Comparison of ENCODE assay signal across 9 mouse cellular contexts in genomic region chr14:32861149-32861581, GRCm38 (mm10). TPM values are rescaled to one million over a fixed set of nuclear protein-coding genes. Genes with fewer than 3 reads are reported as not detected.
A peak's percentile ranks its signal among the peaks of the same experiment; 100 is the strongest.
DNase-seq lines count a peak whose midpoint lies in the region; ATAC-seq and TF ChIP-seq lines count a peak whose summit lies in the region.
"Had no signal": no experiment of that assay in that cellular context is flagged by ENCODE, and none has a peak within 500 bp of the region (broad histone marks: within the 10 kb centered on the region; RNA-seq: fewer than 3 reads in every experiment).

No protein-coding gene starts in this region.

- H3K4me3 ChIP-seq in midbrain, embryonic 14.5 days (replicated peaks; ENCODE audit: low read depth, low read length): no peak overlapping the region
- H3K4me3 ChIP-seq in midbrain, embryonic 16.5 days (ENCODE audit: low read depth, low read length): no peak overlapping the region
- no peak overlapping the region for H3K4me3 ChIP-seq in kidney, postnatal 0 days (replicated peaks; ENCODE audit: low read depth, low read length)

- DNase-seq in midbrain, embryonic 14.5 days: peak; percentile 42
- DNase-seq in heart, adult 8-10 months (ENCODE audit: low spot score): peak; percentile 50
- DNase-seq in kidney, postnatal 0 days (ENCODE audit: low spot score): peak; percentile 92
- DNase-seq in retina, postnatal 7 days (ENCODE audit: low read depth, low spot score): peak; percentile 1
- DNase-seq in adipocyte (ENCODE audit: low spot score): no peak
- no peak for DNase-seq in cerebellum, postnatal 36 days
- DNase-seq in left cerebral cortex, postnatal 14 days (ENCODE audit: low spot score in 2 of 2): no peak

- no peak overlapping the region for H3K9ac ChIP-seq in midbrain, embryonic 14.5 days (replicated peaks; ENCODE audit: low read length)
- H3K9ac ChIP-seq in midbrain, embryonic 16.5 days (ENCODE audit: low read depth, low read length): no peak overlapping the region
- no peak overlapping the region for H3K9ac ChIP-seq in kidney, postnatal 0 days (ENCODE audit: low read depth, low read length)

- H3K27me3 ChIP-seq in midbrain, embryonic 14.5 days (ENCODE audit: control insufficient read depth, insufficient read depth, low read length): no peaks in the 10 kb centered on the region; the same call in 1 of the 2 replicates
- H3K27me3 ChIP-seq in midbrain, embryonic 16.5 days (ENCODE audit: control insufficient read depth, insufficient read depth, low read depth, low read length): peaks cover 5% of the 10 kb centered on the region; the same call in 1 of the 2 replicates
- 0 out of 2 replicates have a peak, but pooled peaks cover 7% of the 10 kb centered on the region for H3K27me3 ChIP-seq in kidney, postnatal 0 days (ENCODE audit: insufficient read depth, low read length)

- H3K9me3 ChIP-seq in midbrain, embryonic 14.5 days (ENCODE audit: control insufficient read depth, low read length): no peaks in the 10 kb centered on the region
- H3K9me3 ChIP-seq in midbrain, embryonic 16.5 days (replicated peaks; ENCODE audit: control insufficient read depth, low read length, poor library complexity, severe bottlenecking): no peaks in the 10 kb centered on the region
- H3K9me3 ChIP-seq in kidney, postnatal 0 days (replicated peaks; ENCODE audit: low read length): no peaks in the 10 kb centered on the region

- no peak for ATAC-seq in midbrain, embryonic 14.5 days (ENCODE audit: low FRiP score, low TSS enrichment)
- ATAC-seq in midbrain, embryonic 16.5 days: no peak
- ATAC-seq in kidney, postnatal 0 days (replicated peaks; ENCODE audit: low FRiP score, low read depth): peak; percentile 62

- H3K27ac ChIP-seq in midbrain, embryonic 14.5 days (replicated peaks; ENCODE audit: low read depth, low read length): no peak overlapping the region
- H3K27ac ChIP-seq in midbrain, embryonic 16.5 days (ENCODE audit: low read length): no peak overlapping the region
- peak overlapping the region; percentile 81 for H3K27ac ChIP-seq in kidney, postnatal 0 days

- no peaks in the 10 kb centered on the region for H3K36me3 ChIP-seq in midbrain, embryonic 14.5 days (ENCODE audit: control insufficient read depth, insufficient read depth, low read length)
- H3K36me3 ChIP-seq in midbrain, embryonic 16.5 days (ENCODE audit: control insufficient read depth, insufficient read depth, low read length): no peaks in the 10 kb centered on the region
- H3K36me3 ChIP-seq in kidney, postnatal 0 days (ENCODE audit: insufficient read depth, low read length): no peaks in the 10 kb centered on the region

- H3K4me1 ChIP-seq in midbrain, embryonic 14.5 days (ENCODE audit: control insufficient read depth, insufficient read depth, low read length): no peaks in the 10 kb centered on the region; the same call in 1 of the 2 replicates
- H3K4me1 ChIP-seq in midbrain, embryonic 16.5 days (ENCODE audit: control insufficient read depth, insufficient read depth, low read length): peaks cover 4% of the 10 kb centered on the region; the same call in 1 of the 2 replicates
- no peaks in the 10 kb centered on the region; the same call in 1 of the 2 replicates for H3K4me1 ChIP-seq in kidney, postnatal 0 days (replicated peaks; ENCODE audit: insufficient read depth, low read length)

- no peak for TF ChIP-seq CTCF in kidney, postnatal 0 days (IDR thresholded peaks at IDR 0.05; ENCODE audit: low read depth)

- 40% methylated on average over 6 of the region's 6 CpGs for WGBS in midbrain, embryonic 14.5 days
- WGBS in midbrain, embryonic 16.5 days: 45% methylated on average over 6 of the region's 6 CpGs
- WGBS in kidney, postnatal 0 days: 11% methylated on average over 6 of the region's 6 CpGs

- H3K4me2 ChIP-seq in midbrain, embryonic 14.5 days (ENCODE audit: low read length): no peak overlapping the region
- no peak overlapping the region for H3K4me2 ChIP-seq in midbrain, embryonic 16.5 days (ENCODE audit: low read length)
- H3K4me2 ChIP-seq in kidney, postnatal 0 days (ENCODE audit: low read length): no peak overlapping the region

- intact Hi-C loops in left cerebral cortex, postnatal 14 days (cut with DNase I): no loop called here

RNA-seq across cellular contexts. Expression of gene Vstm4, which starts 4.6 kb away (rescaled TPM):
- polyA plus RNA-seq in midbrain, embryonic 14.5 days (2014; fragmentation: Nextera tagmentation; extraction: Ambion mirVana): 2.2 and 7.7 TPM in 2 replicates
- 9.3 and 12.0 TPM in 2 replicates for polyA plus RNA-seq in midbrain, embryonic 16.5 days (2015; fragmentation: Nextera tagmentation; extraction: Ambion mirVana)
- total RNA-seq in heart, adult 8-10 months (2022): 1 to 10 TPM; 5.6 to 8.9 (median 7.5) TPM
- 45.2 and 47.4 TPM in 2 replicates for polyA plus RNA-seq in kidney, postnatal 0 days (2015; fragmentation: Nextera tagmentation; extraction: Ambion mirVana)
- 1 to 10 TPM; 4.3 to 5.2 TPM for total RNA-seq in left cerebral cortex, postnatal 14 days (2021)
- total RNA-seq: neutrophil, adult 5-6 weeks had no signal

RNA-seq across cellular contexts. Expression of gene Fam170b, which starts 27.4 kb away (rescaled TPM):
- not detected in 2 replicates for polyA plus RNA-seq in midbrain, embryonic 14.5 days (2014; fragmentation: Nextera tagmentation; extraction: Ambion mirVana)
- 0.08 TPM in 1 of 2 replicates, not detected in the other for polyA plus RNA-seq in midbrain, embryonic 16.5 days (2015; fragmentation: Nextera tagmentation; extraction: Ambion mirVana)
- total RNA-seq in heart, adult 8-10 months (2022): not detected
- polyA plus RNA-seq in kidney, postnatal 0 days (2015; fragmentation: Nextera tagmentation; extraction: Ambion mirVana): 0.04 and 0.09 TPM in 2 replicates
- not detected for total RNA-seq in left cerebral cortex, postnatal 14 days (2021)
- total RNA-seq: neutrophil, adult 5-6 weeks had no signal

Comparison
In these comparisons a context has a peak if more than half of its experiments do, and no peak if none do; other contexts are left out.
1. DNase-seq: peak in midbrain, embryonic 14.5 days (single experiment), heart, adult 8-10 months (single experiment), kidney, postnatal 0 days (single experiment) and retina, postnatal 7 days (single experiment); none in adipocyte (single experiment), cerebellum, postnatal 36 days (0 of 2) and left cerebral cortex, postnatal 14 days (0 of 2).